Mouse (Mus musculus) testis, adult 2 months (tissue): ENCODE results near the gene Parp8.

Experiments used
- CTCF ChIP-seq: fragments of 200-500 bp; IDR thresholded peaks from 2 replicates; pipeline ENCODE4 v1.5.1; 2012; ENCODE audit warnings: low read depth, mild to moderate bottlenecking, inconsistent platforms, low read length, moderate library complexity; ENCODE audit not compliant: control insufficient read depth, insufficient read depth, insufficient replicate concordance
- POLR2A ChIP-seq: fragments of 200-500 bp; IDR thresholded peaks from 2 replicates; pipeline ENCODE4 v1.6.1; 2012; ENCODE audit warnings: low read depth, mild to moderate bottlenecking, inconsistent platforms, low read length, moderate library complexity; ENCODE audit not compliant: control insufficient read depth

- TF ChIP-seq CTCF (no peak), POLR2A (no peak)
Observed at GRCm38 (mm10) chr13:116990327-116990726, 35.0 kb downstream of the Parp8 start.
